Mouse (Mus musculus) heart, adult 2 months (tissue): Measurements from ENCODE around the gene Colec11. TPM values are rescaled to one million over a fixed set of nuclear protein-coding genes. Genes with fewer than 3 reads are reported as not detected.
A peak's percentile ranks its signal among the peaks of the same experiment; 100 is the strongest.

Source experiments
- DNase-seq, 2 experiments: peaks; one replicate each; pipeline ENCODE4 v3.0.0; 2021
- H3K27ac ChIP-seq: fragments of 200-600 bp; 2 replicates; pipeline ENCODE4 v1.8.1; 2022
- H3K27me3 ChIP-seq: fragments of 200-500 bp; 2 replicates; pipeline ENCODE4 v1.6.1; 2012; ENCODE audit warnings: mild to moderate bottlenecking, low read length, inconsistent platforms, mixed read lengths; ENCODE audit not compliant: control insufficient read depth, insufficient read depth
- H3K36me3 ChIP-seq: fragments of 200-500 bp; 2 replicates; pipeline ENCODE4 v1.6.1; 2012; ENCODE audit warnings: low read length, inconsistent platforms; ENCODE audit not compliant: control insufficient read depth, insufficient read depth
- H3K4me1 ChIP-seq: fragments of 200-500 bp; 2 replicates; pipeline ENCODE4 v1.6.1; 2011; ENCODE audit warnings: low read length; ENCODE audit not compliant: control insufficient read depth, insufficient read depth
- H3K4me3 ChIP-seq: fragments of 200-600 bp; 2 replicates; pipeline ENCODE4 v1.8.1; 2022
- H3K79me2 ChIP-seq: fragments of 200-500 bp; replicated peaks from 2 replicates; pipeline ENCODE4 v1.6.1; 2012; ENCODE audit warnings: mild to moderate bottlenecking, inconsistent platforms, low read length, moderate library complexity, mixed read lengths; ENCODE audit not compliant: control insufficient read depth, insufficient read depth
- H3K9ac ChIP-seq: fragments of 200-500 bp; 2 replicates; pipeline ENCODE4 v1.6.1; 2012; ENCODE audit warnings: low read depth, mild to moderate bottlenecking, control low read depth, inconsistent platforms, low read length, mixed read lengths
- CTCF ChIP-seq: fragments of 200-600 bp; IDR thresholded peaks from 2 replicates; pipeline ENCODE4 v1.8.1; 2022; ENCODE audit warnings: antibody characterized with exemption, mild to moderate bottlenecking, moderate library complexity
- EP300 ChIP-seq: fragments of 200-500 bp; IDR thresholded peaks from 2 replicates; pipeline ENCODE4 v1.6.1; 2011; ENCODE audit warnings: low read depth, low read length, control low read depth; ENCODE audit not compliant: insufficient read depth
- POLR2A ChIP-seq: fragments of 200-500 bp; IDR thresholded peaks from 2 replicates; pipeline ENCODE4 v1.6.1; 2011; ENCODE audit warnings: mild to moderate bottlenecking, low read depth, low read length, control low read depth; ENCODE audit not compliant: insufficient read depth
- whole genome bisulfite sequencing: fragments of 180-500 bp; shearing (Covaris S2); methylation state at CpG from one replicate; pipeline ENCODE4 v1.1.7; 2018; 5-methylcytosine and 5-hydroxymethylcytosine counted together
- intact Hi-C: fragments of 180-260 bp; cut with DNase I; formaldehyde crosslinking; loops from one replicate; pipeline ENCODE4 v1.15.1; 2025
- polyA plus RNA-seq: library from polyadenylated mRNA; depleted of rRNA; stranded (reverse); fragments of >200 nt; gene quantifications from 2 replicates; pipeline ENCODE4 v1.2.3, GENCODE M21; 2012
- total RNA-seq, 2 experiments: library from RNA; stranded (reverse); gene quantifications; 2 replicates each; pipeline ENCODE4 v1.2.3; 2021

The Colec11 gene
- total and polyA plus RNA-seq, 3 experiments: 14.3 to 17.9 (median 15.2) TPM

DNA sequence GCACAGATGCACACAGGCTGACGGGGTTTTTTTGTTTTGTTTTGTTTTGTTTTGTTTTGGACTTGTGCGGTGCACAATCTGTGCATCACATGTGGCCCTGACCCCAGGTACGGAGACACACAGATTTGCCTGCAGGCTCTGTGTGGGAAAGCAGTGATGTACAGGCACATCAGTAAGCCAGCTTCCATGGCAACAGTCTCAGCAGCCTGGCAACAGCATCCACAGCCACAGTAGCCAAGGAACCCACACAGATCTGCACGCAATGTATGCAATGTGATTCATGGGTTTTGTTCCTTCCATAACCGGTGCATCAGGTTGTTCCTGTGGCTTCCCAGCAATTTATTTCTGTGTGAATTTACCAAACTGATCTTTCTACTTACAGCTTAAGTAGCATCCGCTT, 35.2 kb downstream of the Colec11 start:
- no peak for DNase-seq
- 76% methylated on average over 6 of the region's 6 CpGs for WGBS
- H3K79me2 ChIP-seq: no peaks in the 10 kb centered on the region
- H3K27ac ChIP-seq: no peak overlapping the region
- H3K36me3 ChIP-seq: no peaks in the 10 kb centered on the region
- H3K27me3 ChIP-seq: no peaks in the 10 kb centered on the region
- H3K4me3 ChIP-seq: no peak overlapping the region
- H3K4me1 ChIP-seq: no peaks in the 10 kb centered on the region
- TF ChIP-seq EP300: no peak
- TF ChIP-seq CTCF: no peak
- TF ChIP-seq POLR2A: no peak
- intact Hi-C loops: loop anchor here (2.0 to 5.0 kb wide), 3 partner anchors 109 to 1295 kb away; no protein-coding TSS in a partner anchor
- H3K9ac ChIP-seq: no peak overlapping the region

- H3K4me3 ChIP-seq: no peak overlapping the region
- H3K27me3 ChIP-seq: no peaks in the 10 kb centered on the region
- no peaks in the 10 kb centered on the region for H3K79me2 ChIP-seq
- no peak overlapping the region for H3K27ac ChIP-seq
- intact Hi-C loops: no loop called here
- no peak for DNase-seq
- 34% methylated on average over 3 of the region's 3 CpGs for WGBS
- H3K36me3 ChIP-seq: no peaks in the 10 kb centered on the region
- no peak for TF ChIP-seq CTCF
- TF ChIP-seq EP300: no peak
- TF ChIP-seq POLR2A: no peak
- no peak overlapping the region for H3K9ac ChIP-seq
- no peaks in the 10 kb centered on the region for H3K4me1 ChIP-seq
Observed at GRCm38 (mm10) chr12:28584036-28584435, 39.1 kb downstream of the Colec11 start.

DNA sequence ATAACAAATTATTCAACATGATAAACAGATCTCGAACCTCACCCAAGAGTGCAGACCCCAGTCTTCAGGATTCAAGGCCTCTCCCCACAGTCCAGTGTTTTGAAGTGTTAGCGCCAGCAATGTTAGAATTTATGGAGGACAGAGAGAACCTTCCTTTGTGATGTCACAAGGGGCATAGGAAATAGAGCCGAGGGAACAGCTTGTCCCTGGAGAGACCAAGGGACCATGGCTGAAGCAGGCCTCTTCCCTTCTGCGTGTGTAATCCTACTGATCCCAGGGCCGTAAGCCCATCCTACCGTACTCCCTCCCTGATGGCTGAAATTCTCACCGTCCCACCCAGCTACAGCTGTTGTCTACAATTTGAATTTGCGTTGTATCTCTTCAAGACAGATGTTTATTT, 40.8 kb downstream of the Colec11 start, which contains the start of gene Allc:
Allc (minus strand) TSS at position 101 of the 400 bp plus-strand sequence.
- Histone ChIP-seq H3K27ac (no peak within 1 kb of the TSS), H3K36me3 (no peaks in the 10 kb centered on the region), H3K9ac (no peak within 1 kb of the TSS), H3K27me3 (no peaks in the 10 kb centered on the region), H3K4me3 (no peak within 1 kb of the TSS), H3K4me1 (no peaks in the 10 kb centered on the region), H3K79me2 (no peaks in the 10 kb centered on the region)
- intact Hi-C loops: no loop called here
- TF ChIP-seq POLR2A: no peak
- no peak for TF ChIP-seq EP300
- no peak for TF ChIP-seq CTCF
- WGBS: 80% methylated on average over 8 of the region's 8 CpGs
- DNase-seq: no peak

- Histone ChIP-seq H3K4me1 (no peaks in the 10 kb centered on the region), H3K4me3 (no peak overlapping the region), H3K27me3 (no peaks in the 10 kb centered on the region), H3K79me2 (no peaks in the 10 kb centered on the region), H3K27ac (no peak overlapping the region), H3K36me3 (no peaks in the 10 kb centered on the region), H3K9ac (no peak overlapping the region)
- TF ChIP-seq EP300 (no peak), CTCF (peak; percentile 63), POLR2A (no peak)
- DNase-seq: no peak
- intact Hi-C loops: no loop called here
- WGBS: 32% methylated on average over 4 of the region's 4 CpGs
Observed at GRCm38 (mm10) chr12:28579132-28579531, 44.0 kb downstream of the Colec11 start.

DNA sequence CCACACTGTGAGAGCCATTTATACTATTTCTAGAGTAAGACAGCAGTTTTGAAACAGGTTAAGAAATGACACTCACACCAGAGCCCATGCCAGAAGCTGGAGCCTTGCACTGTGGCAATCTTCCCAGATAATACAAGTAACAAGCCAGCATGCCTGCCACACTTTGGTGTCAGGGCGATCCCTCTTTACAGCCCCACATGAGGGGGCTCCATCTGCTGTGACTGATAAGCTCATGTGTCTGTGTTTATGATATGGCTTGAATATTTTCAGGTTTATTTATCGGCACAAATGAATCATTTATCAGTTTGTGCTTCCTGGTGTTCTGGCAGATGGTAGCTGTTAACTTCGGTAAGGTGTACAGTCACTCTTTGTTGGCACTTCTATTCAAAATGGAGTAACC, 45.0 kb downstream of the Colec11 start:
- H3K4me1 ChIP-seq: no peaks in the 10 kb centered on the region
- no peak for DNase-seq
- no peak overlapping the region for H3K9ac ChIP-seq
- intact Hi-C loops: no loop called here
- no peak overlapping the region for H3K27ac ChIP-seq
- 59% methylated on average over 3 of the region's 3 CpGs for WGBS
- H3K79me2 ChIP-seq: no peaks in the 10 kb centered on the region
- H3K36me3 ChIP-seq: no peaks in the 10 kb centered on the region
- no peak for TF ChIP-seq EP300
- no peak for TF ChIP-seq POLR2A
- no peak for TF ChIP-seq CTCF
- no peak overlapping the region for H3K4me3 ChIP-seq
- H3K27me3 ChIP-seq: no peaks in the 10 kb centered on the region

DNA sequence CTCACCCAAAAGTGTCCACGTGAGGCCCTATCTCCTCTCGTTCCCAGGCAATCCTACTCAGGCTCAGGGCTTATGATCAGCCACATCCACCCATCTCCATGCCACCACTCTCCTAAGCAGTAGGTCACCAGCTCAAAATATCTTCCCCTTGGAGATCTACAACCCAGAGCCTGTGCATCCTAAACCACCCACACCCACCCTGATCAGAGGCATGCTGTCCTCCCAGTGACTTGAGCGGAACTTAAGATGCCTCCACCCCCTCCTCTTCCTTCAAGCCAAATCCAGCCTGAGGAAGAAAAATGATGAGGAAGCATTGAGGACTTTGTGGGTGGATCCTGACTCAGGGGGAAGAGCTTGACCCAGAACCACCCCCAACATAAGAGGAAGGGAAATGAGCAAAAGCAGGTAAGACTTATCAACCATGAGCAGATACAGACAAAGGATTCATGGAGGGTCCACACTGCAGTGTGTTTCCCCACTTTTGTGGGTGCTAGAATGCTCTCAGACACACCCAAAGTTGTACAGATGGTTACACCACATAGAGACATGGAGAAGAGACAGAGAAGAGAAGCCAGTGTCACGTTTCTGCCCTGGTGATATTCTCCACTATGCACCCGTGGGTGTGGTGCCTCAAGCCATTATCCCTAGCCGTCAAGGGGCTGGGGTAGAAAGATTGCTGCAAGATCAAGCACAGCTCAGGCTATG, 47.7 kb downstream of the Colec11 start:
- TF ChIP-seq CTCF (no peak), POLR2A (no peak), EP300 (no peak)
- Histone ChIP-seq H3K27ac (no peak overlapping the region), H3K27me3 (no peaks in the 10 kb centered on the region), H3K36me3 (no peaks in the 10 kb centered on the region), H3K4me3 (no peak overlapping the region), H3K4me1 (no peaks in the 10 kb centered on the region), H3K9ac (no peak overlapping the region), H3K79me2 (no peaks in the 10 kb centered on the region)
- 63% methylated on average over 6 of the region's 6 CpGs for WGBS
- intact Hi-C loops: no loop called here
- no peak for DNase-seq
